Mouse (Mus musculus) adrenal gland, adult 18-20 months (tissue): Measurements from ENCODE around the gene Fam92b. TPM values are rescaled to one million over a fixed set of nuclear protein-coding genes. Genes with fewer than 3 reads are reported as not detected.

Experiments
- DNase-seq, 2 experiments: peaks; one replicate each; pipeline ENCODE4 v3.0.0; 2021 to 2022; ENCODE audit warnings: low spot score in 2 of 2
- total RNA-seq, 2 experiments: library from RNA; stranded (reverse); gene quantifications; 1 replicate in 1 of 2; 2 replicates in 1 of 2; pipeline ENCODE4 v1.2.3; 2021

Gene Fam92b
- total RNA-seq, 2 experiments from 2014 or later: 0.70 to 1.6 TPM

GRCm38 (mm10) chr8:120160366-120160765 lies 16.9 kb downstream of the Fam92b start:
- DNase-seq: no peak

- DNase-seq: no peak
These were observed 24.6 kb downstream of the Fam92b start for GRCm38 (mm10) chr8:120152636-120153035.

- no peak for DNase-seq
These were observed 26.1 kb downstream of the Fam92b start for GRCm38 (mm10) chr8:120151151-120151550.

DNA sequence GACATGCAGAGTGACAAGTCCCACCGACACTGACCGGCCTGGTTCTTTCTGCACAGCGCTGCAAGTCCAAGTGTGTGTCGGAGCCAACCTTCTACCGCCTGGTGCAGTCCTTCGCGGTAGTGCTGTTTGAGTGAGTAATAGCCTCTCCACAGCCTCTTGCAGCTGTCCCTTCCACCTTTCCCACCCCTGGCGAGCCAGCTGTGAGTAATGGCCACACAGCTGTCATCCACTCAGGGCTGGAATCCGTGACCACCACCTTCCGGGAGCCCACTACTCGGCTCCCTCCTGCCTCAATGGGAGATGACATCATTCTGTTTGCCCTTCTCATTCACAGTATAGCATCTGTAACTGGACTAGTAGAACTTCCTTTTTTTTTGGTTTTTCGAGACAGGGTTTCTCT lies 27.2 kb downstream of the Fam92b start:
- no peak for DNase-seq

DNA sequence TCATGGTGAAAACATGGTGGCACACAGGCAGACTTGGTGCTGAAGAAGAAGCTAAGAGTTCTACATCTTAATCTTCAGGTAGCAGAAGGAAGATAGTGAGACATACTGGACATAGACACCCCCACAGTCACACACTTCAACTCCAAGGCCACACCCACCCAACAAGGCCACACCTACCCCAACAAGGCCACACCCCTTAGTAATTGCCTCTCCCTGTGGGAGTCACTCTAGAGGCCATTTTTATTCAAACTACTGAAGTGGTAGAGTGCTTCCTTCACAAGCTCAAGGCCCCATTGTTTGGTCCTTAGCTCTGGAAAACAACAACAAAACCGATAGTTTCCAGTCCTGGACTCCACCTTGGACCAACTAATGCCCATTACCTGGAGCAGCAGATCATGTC lies 31.2 kb downstream of the Fam92b start:
- no peak for DNase-seq

DNA sequence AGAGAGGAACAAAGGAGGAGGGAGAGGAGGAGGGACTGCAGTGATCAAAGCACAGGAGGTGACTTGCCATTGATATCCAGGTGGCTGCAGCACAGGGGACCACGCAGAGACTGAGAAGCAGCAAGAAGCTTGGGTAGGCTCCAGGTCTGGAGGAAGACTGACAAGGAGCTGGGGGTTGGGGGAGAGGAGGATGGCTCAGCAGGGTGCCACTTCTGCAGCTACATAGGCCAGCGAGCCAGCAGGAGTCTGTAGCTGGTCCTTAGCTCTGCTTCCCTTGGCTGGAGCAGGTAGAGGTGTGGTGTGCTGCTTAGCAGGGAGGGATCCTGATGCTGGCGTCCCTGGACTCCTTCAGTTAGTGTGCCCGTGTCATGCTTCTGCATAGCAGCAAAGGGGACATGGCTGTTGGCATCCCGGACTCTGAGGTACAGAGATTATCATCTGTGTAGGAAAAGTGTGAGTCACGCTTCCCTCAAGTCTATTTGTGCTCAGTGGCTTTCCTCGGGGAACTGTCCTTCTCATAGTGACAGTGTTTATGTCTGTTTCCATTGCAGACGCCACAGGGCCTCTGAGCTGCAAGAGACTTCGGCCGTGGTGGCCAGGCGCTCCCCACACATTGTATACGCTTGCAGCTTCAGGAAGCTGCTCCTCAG lies 32.5 kb downstream of the Fam92b start:
- DNase-seq: no peak

- peak in 1 of 2 experiments; percentile 66 for DNase-seq
These were observed 33.2 kb downstream of the Fam92b start for GRCm38 (mm10) chr8:120143911-120144651.

- DNase-seq: no peak
These were observed 36.5 kb downstream of the Fam92b start for GRCm38 (mm10) chr8:120140769-120141168.

DNA sequence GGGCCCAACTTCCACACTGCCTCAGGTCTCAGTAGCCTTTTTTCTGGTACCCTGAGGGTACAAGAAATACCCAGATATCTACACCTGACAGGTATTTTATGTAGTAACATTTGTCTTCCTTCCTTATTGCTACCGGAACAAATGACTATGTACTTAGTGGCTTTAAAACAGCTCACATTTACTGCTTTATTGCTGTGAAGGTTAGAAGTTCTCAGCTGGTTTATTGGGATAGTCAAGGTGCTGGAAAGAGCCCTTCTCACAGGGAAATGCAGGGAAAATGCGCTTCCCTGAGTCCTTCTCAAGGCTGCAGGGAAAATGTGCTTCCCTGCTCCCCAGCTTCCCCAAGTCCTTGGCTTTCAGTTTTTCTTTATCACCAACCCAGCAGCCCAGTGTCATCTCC lies 38.3 kb downstream of the Fam92b start:
- no peak for DNase-seq

DNA sequence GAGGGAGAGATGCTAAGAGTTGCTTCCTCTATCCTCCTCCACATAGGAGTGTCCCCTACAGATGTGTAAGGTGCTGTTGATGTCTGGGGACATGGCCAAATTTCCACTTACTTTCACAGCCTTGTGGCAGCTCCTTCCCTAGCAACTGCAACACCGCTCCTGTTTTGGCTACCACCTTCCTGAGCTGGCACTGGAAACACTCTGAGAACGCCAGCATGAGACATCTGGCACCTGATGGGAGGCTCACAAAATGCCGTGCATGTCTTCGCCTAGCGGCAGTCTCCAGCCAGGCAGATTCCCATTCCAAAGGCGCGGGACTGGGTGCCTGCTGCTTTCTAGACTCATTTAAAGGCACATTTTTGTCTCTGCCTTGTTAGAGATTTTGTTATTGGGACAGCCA lies 40.6 kb downstream of the Fam92b start:
- DNase-seq: no peak

GRCm38 (mm10) chr8:120135687-120136086 lies 41.6 kb downstream of the Fam92b start:
- no peak for DNase-seq

- no peak for DNase-seq
These were observed 44.1 kb downstream of the Fam92b start for GRCm38 (mm10) chr8:120133169-120133568.

DNA sequence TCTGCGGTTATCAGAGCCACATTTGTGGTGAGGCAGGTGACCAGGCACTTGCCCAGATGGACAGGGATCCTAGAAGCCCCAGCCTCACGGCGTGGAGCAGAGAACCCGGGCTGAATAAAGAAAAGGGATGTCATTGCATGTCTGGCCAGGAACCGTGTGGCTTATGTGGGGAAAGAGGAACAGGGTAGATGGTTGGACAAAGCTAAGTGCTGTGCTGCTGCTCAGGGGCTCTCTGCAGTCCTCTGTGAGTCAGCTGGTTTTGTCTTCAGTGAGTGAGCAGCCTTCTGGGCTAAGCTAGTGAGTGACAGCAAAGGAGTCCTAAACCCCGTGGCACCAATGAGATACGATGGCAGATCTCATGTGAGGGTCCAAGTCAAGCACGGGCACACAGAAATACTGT lies 46.1 kb downstream of the Fam92b start:
- no peak for DNase-seq

DNA sequence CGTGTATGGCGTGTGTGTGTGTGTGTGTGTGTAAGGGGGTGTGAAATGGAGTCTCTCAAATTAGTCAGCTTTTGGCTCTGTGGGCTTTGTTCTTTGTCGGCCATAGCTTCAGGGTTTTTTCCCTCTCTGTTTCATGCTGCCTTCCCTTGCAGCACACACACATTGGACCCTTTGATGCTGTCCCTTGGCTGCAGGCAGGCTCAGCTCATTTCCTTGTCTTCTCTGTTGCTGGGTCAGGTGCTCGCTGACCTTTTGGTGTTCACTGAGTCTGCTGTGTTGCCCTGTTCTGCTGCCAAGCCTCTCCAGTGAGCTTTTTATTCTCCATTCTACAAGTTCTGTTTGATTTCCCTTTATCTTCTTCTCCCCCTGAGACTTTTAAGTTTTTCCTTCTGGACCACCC lies 47.7 kb downstream of the Fam92b start:
- DNase-seq: no peak

GRCm38 (mm10) chr8:120126357-120127161 lies 50.7 kb downstream of the Fam92b start:
- DNase-seq: no peak

DNA sequence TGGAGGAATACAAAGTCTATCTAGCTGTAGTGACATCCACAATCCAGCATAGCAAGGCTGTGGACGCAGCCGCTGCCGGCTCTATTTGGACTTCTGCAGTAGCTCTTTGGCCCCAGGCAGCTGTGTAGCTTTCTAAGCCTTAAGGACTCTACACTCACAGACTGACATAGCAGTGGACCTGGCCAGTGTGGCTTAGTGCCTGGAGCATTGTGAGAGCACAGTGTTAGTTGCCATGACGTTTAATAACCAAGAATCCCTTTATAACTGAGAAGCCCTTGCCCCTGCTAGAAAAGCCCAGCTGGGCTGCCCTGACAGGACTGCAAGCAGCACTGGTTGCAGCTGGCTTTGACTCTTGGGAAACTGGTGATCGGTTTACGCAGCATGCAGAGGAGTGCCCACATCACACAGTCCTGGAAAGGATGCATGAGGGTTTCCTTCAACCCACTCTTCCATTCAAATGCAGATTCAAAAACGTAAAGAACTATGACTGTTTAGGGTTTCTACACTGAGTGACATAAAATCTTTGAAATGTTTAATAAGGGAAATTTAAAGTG lies 52.4 kb downstream of the Fam92b start:
- no peak for DNase-seq

- DNase-seq: no peak
These were observed 53.0 kb downstream of the Fam92b start for GRCm38 (mm10) chr8:120124261-120124660.

DNA sequence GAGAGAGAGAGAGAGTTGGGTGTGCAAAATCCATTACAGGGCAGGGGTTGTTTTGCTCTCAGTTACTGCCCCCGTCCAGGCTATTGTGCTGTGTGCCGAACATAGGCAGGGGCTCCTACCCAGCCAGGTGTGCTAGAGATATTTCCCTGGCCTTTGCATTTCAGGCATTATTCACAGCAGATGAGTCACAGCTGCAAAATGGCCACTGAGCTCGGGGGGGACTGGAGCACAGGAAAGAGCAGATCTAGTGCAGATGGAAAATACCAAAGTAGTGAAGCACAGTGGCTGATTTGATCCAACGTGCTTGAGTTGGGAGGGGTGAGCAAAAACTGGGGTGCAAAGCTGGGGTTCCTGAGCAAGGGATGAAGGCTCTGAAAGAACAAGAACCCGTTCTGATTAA lies 56.3 kb downstream of the Fam92b start:
- DNase-seq: peak in 1 of 2 experiments; percentile 52

DNA sequence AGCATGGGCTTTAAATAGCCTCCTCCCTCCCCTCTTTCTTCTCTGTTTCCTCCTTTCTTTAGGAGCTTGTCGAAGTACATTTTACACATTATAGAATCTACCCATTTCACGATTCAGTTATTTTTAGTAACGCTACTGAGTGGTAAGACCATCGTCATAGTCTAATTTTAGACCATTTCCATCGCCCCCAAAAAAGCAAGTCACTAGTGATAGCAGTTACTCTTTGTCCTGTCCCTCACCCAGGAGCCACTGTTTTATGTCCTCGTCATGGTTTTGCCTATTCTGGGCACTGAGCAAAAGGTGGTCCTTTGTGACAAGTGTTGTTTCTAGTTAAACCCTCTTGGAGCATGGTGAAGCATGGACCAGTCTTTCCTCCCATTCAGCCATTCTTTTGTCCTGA lies 57.3 kb downstream of the Fam92b start:
- DNase-seq: no peak

GRCm38 (mm10) chr8:120119429-120119828 lies 57.8 kb downstream of the Fam92b start:
- no peak for DNase-seq

- no peak for DNase-seq
These were observed 58.4 kb downstream of the Fam92b start for GRCm38 (mm10) chr8:120118847-120119246.

DNA sequence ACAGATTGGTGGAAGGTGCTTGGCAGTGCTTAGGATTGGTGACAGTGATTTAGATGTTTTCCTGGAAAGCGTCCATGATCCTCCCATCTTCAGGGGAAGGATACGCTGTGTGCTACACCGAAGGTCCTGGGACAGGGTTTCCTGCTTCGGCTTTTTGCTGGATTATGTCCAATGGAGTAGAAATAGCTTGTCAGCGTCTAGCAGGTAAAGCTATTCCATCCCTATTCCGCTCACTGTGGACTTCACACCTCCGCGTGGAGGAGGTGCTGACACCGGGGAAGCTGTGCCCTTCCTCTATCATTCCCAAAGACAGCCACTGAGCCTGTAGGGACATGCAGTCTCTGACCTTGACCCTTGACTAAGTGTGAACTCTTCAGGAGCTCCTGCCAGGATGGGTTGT lies 59.1 kb downstream of the Fam92b start:
- no peak for DNase-seq
